Mouse (Mus musculus) layer of hippocampus, postnatal 25 days (tissue): Measurements from ENCODE around the gene Gm11627. TPM values are rescaled to one million over a fixed set of nuclear protein-coding genes. Genes with fewer than 3 reads are reported as not detected.

Experiments used
- DNase-seq, 2 experiments: peaks; one replicate each; pipeline ENCODE4 v3.0.0; 2022; ENCODE audit warnings: mixed read lengths in 2 of 2, low spot score in 1 of 2; ENCODE audit errors: extremely low spot score in 1 of 2
- total RNA-seq, 2 experiments: library from RNA; stranded (reverse); gene quantifications; 2 replicates each; pipeline ENCODE4 v1.2.3; 2021

Gene Gm11627
- total RNA-seq, 2 experiments from 2014 or later, result 3.1 to 3.7 TPM

- peak in 1 of 2 experiments; percentile 29 for DNase-seq
These were observed 24.2 kb upstream of the Gm11627 start for GRCm38 (mm10) chr11:102603496-102603850.

GRCm38 (mm10) chr11:102602816-102603495 lies 23.7 kb upstream of the Gm11627 start:
- DNase-seq, result no peak

- no peak for DNase-seq
These were observed 20.7 kb upstream of the Gm11627 start for GRCm38 (mm10) chr11:102599912-102600311.

- no peak for DNase-seq
These were observed 16.1 kb upstream of the Gm11627 start for GRCm38 (mm10) chr11:102595341-102595820.

GRCm38 (mm10) chr11:102587554-102587953 lies 8.3 kb upstream of the Gm11627 start:
- no peak for DNase-seq

GRCm38 (mm10) chr11:102586445-102587130 lies 7.3 kb upstream of the Gm11627 start:
- DNase-seq, result no peak

GRCm38 (mm10) chr11:102582736-102583135 lies 3.5 kb upstream of the Gm11627 start:
- no peak for DNase-seq

GRCm38 (mm10) chr11:102582016-102582610 lies 2.9 kb upstream of the Gm11627 start:
- DNase-seq, result no peak

- DNase-seq, result no peak
These were observed 2.2 kb upstream of the Gm11627 start for GRCm38 (mm10) chr11:102581281-102582015.

GRCm38 (mm10) chr11:102580034-102580330 lies 721 bp upstream of the Gm11627 start:
- no peak for DNase-seq

GRCm38 (mm10) chr11:102578341-102579118 lies 731 bp downstream of the Gm11627 start:
- peak; percentile 38 to 86 for DNase-seq

- no peak for DNase-seq
These were observed 3.1 kb downstream of the Gm11627 start for GRCm38 (mm10) chr11:102576050-102576754.

- DNase-seq, result no peak
These were observed 4.2 kb downstream of the Gm11627 start for GRCm38 (mm10) chr11:102575034-102575433.

- DNase-seq, result peak; percentile 63 to 99
These were observed 6.2 kb downstream of the Gm11627 start for GRCm38 (mm10) chr11:102572866-102573663.

- no peak for DNase-seq
These were observed 10.4 kb downstream of the Gm11627 start for GRCm38 (mm10) chr11:102568756-102569377.

GRCm38 (mm10) chr11:102568191-102568590 lies 11.1 kb downstream of the Gm11627 start:
- DNase-seq, result no peak

GRCm38 (mm10) chr11:102567723-102568122 lies 11.5 kb downstream of the Gm11627 start:
- DNase-seq, result no peak

- no peak for DNase-seq
These were observed 12.1 kb downstream of the Gm11627 start for GRCm38 (mm10) chr11:102567157-102567556.
